Mouse (Mus musculus) C2C12 (cell line): Measurements from ENCODE around the gene Tspan9.

Experiments used
- CEBPB ChIP-seq: IDR thresholded peaks from one replicate; pipeline ENCODE4 v1.6.1; 2011; ENCODE audit warnings: low read depth, mild to moderate bottlenecking, control low read depth, moderate library complexity
- CTCF ChIP-seq: IDR thresholded peaks from one replicate; pipeline ENCODE4 v1.5.1; 2011; ENCODE audit not compliant: control insufficient read depth, insufficient read depth, insufficient read length
- FOSL1 ChIP-seq: IDR thresholded peaks from one replicate; pipeline ENCODE4 v1.8.0; 2011; ENCODE audit warnings: mild to moderate bottlenecking, low read length; ENCODE audit not compliant: poor library complexity, insufficient read depth, severe bottlenecking
- MAX ChIP-seq: IDR thresholded peaks from one replicate; pipeline ENCODE4 v1.6.1; 2011; ENCODE audit warnings: mild to moderate bottlenecking, control low read depth
- MYOD1 ChIP-seq: IDR thresholded peaks from one replicate; pipeline ENCODE4 v1.6.1; 2011; ENCODE audit warnings: low read depth; ENCODE audit not compliant: control insufficient read depth, insufficient read length
- MYOG ChIP-seq: IDR thresholded peaks from one replicate; pipeline ENCODE4 v1.6.1; 2011; ENCODE audit not compliant: control insufficient read depth, insufficient read length; ENCODE audit errors: extremely low read depth
- USF1 ChIP-seq: IDR thresholded peaks from one replicate; pipeline ENCODE4 v1.6.1; 2011; ENCODE audit warnings: low read depth, mild to moderate bottlenecking, control low read depth, moderate library complexity

DNA sequence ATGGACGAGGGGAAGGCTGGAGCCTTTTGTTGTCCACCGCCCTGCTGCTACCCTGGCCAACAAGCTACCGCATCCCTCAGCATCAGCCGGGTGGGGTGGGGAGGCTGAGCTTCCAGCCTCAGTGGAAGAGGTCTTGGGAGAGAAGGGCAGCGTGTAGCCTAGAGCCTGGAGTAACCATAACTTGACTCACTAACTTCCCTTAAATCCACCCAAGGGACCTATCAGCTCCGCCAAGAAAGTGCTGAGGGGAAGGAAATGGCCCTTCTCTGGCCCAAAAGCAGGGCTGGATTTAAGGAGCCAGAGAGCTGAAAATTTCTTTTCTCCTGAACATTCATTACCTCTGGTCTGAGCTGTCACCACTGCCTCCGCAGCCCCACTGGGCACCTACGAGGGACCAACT is 75.2 kb downstream of the Tspan9 start:
- TF ChIP-seq USF1 = no peak
- TF ChIP-seq MYOD1 = no peak
- no peak for TF ChIP-seq CTCF
- no peak for TF ChIP-seq CEBPB
- TF ChIP-seq MYOG = no peak
- no peak for TF ChIP-seq MAX
- TF ChIP-seq FOSL1 = no peak
